Mouse (Mus musculus) ovary, adult 10 weeks (tissue): Measurements from ENCODE around the gene Nek7. TPM values are rescaled to one million over a fixed set of nuclear protein-coding genes. Genes with fewer than 3 reads are reported as not detected.

Source experiments
- polyA plus RNA-seq: library from polyadenylated mRNA; stranded (reverse); fragments of 350-450 nt; fragmentation: Illumina TruSeq; extraction: RNeasy Lipid Tissue Mini Kit (QIAGEN cat#74804); gene quantifications from one replicate; pipeline ENCODE4 v1.2.3, GENCODE M21; 2014

Nek7 gene
- 227 TPM for polyA plus RNA-seq

GRCm38 (mm10) chr1:138619996-138620461 is at the start of gene Nek7:
Gene Nek7, minus strand, starts transcription at chr1:138620141.

Other genes starting within 250 kb of the Nek7 start
- 38.5 TPM for gene Lhx9, start 228.4 kb upstream of the Nek7 start, polyA plus RNA-seq
- 7.8 TPM for gene 2310009B15Rik, start 236.7 kb upstream of the Nek7 start, polyA plus RNA-seq